ENCODE assay signal across 21 mouse cellular contexts in genomic region chr10:67841596-67841995, GRCm38 (mm10).
DNase-seq lines count a peak whose midpoint lies in the region; ATAC-seq and TF ChIP-seq lines count a peak whose summit lies in the region.
"Had no signal": no experiment of that assay in that cellular context is flagged by ENCODE, and none has a peak within 500 bp of the region (broad histone marks: within the 10 kb centered on the region; RNA-seq: fewer than 3 reads in every experiment).

No protein-coding gene starts in this region.

- no peaks in the 10 kb centered on the region for H3K4me1 ChIP-seq in forebrain, postnatal 0 days (ENCODE audit: insufficient read depth)
- no peaks in the 10 kb centered on the region for H3K4me1 ChIP-seq in limb, embryonic 10.5 days
- no peaks in the 10 kb centered on the region for H3K4me1 ChIP-seq in stomach, postnatal 0 days (replicated peaks; ENCODE audit: control insufficient read depth, insufficient read depth)
- H3K4me1 ChIP-seq: embryonic facial prominence, embryonic 10.5 days; forebrain, embryonic 13.5 days; heart, embryonic 15.5 days; hindbrain, embryonic 10.5 days had no signal

- H3K27me3 ChIP-seq in forebrain, postnatal 0 days (ENCODE audit: insufficient read depth, low read length) = no peaks in the 10 kb centered on the region
- no peaks in the 10 kb centered on the region for H3K27me3 ChIP-seq in limb, embryonic 10.5 days (ENCODE audit: low read depth, poor library complexity, severe bottlenecking)
- no peaks in the 10 kb centered on the region for H3K27me3 ChIP-seq in stomach, postnatal 0 days (ENCODE audit: control insufficient read depth, insufficient read depth, low read length)
- H3K27me3 ChIP-seq: forebrain, embryonic 13.5 days; heart, embryonic 15.5 days had no signal

- peak; percentile 8 for DNase-seq in thymus, postnatal 14 days
- no peak for DNase-seq in thymus, postnatal 25 days
- peak; percentile 18 for DNase-seq in induced T-regulatory cell, adult 2 months (ENCODE audit: low read depth)
- DNase-seq in forebrain, postnatal 0 days = no peak
- DNase-seq in limb, embryonic 10.5 days (ENCODE audit: low spot score) = no peak
- no peak for DNase-seq in stomach, postnatal 0 days (ENCODE audit: low spot score)
- DNase-seq: adrenal gland, postnatal 25 days; cerebellum, adult 18-20 months; cerebellum, adult 9-11 months; cerebellum, postnatal 36 days; gastrocnemius, adult 2 months; gastrocnemius, postnatal 25 days; heart, adult 18-20 months; heart, postnatal 14 days had no signal

- H3K4me3 ChIP-seq in forebrain, postnatal 0 days (ENCODE audit: low read depth, low read length) = no peak overlapping the region
- no peak overlapping the region for H3K4me3 ChIP-seq in limb, embryonic 10.5 days
- H3K4me3 ChIP-seq in stomach, postnatal 0 days (ENCODE audit: low read depth, low read length) = no peak overlapping the region
- H3K4me3 ChIP-seq: embryonic facial prominence, embryonic 10.5 days; forebrain, embryonic 13.5 days; gastrocnemius, adult 2 months; heart, embryonic 15.5 days; hindbrain, embryonic 10.5 days had no signal

- no peak overlapping the region for H3K27ac ChIP-seq in forebrain, postnatal 0 days (ENCODE audit: low read depth, low read length)
- H3K27ac ChIP-seq in limb, embryonic 10.5 days = no peak overlapping the region
- H3K27ac ChIP-seq in stomach, postnatal 0 days (replicated peaks) = no peak overlapping the region
- H3K27ac ChIP-seq: embryonic facial prominence, embryonic 10.5 days; forebrain, embryonic 13.5 days; gastrocnemius, adult 2 months; heart, embryonic 15.5 days; hindbrain, embryonic 10.5 days; hindbrain, embryonic 14.5 days had no signal

- WGBS in forebrain, postnatal 0 days = 72% methylated on average over 10 of the region's 10 CpGs
- WGBS in limb, embryonic 10.5 days = 91% methylated on average over 10 of the region's 10 CpGs
- 79% methylated on average over 10 of the region's 10 CpGs for WGBS in stomach, postnatal 0 days

- TF ChIP-seq EP300 in stomach, postnatal 0 days (optimal IDR thresholded peaks at IDR 0.05) = no peak

- ATAC-seq in common myeloid progenitor, adult 5-6 weeks (replicated peaks; ENCODE audit: low read depth, poor library complexity, severe bottlenecking) = peak; percentile 39; the same call in 1 of the 2 replicates
- no peak for ATAC-seq in forebrain, postnatal 0 days
- ATAC-seq in stomach, postnatal 0 days (ENCODE audit: low FRiP score, low TSS enrichment) = no peak
- ATAC-seq: forebrain, embryonic 13.5 days had no signal

- TF ChIP-seq CTCF in forebrain, postnatal 0 days (IDR thresholded peaks at IDR 0.05; ENCODE audit: low read depth) = no peak
- no peak for TF ChIP-seq CTCF in stomach, postnatal 0 days (IDR thresholded peaks at IDR 0.05; ENCODE audit: low read depth)

- no peak overlapping the region for H3K4me2 ChIP-seq in forebrain, postnatal 0 days (ENCODE audit: low read depth)
- no peak overlapping the region for H3K4me2 ChIP-seq in stomach, postnatal 0 days (replicated peaks; ENCODE audit: low read depth)
- H3K4me2 ChIP-seq: forebrain, embryonic 13.5 days; heart, embryonic 11.5 days; heart, embryonic 15.5 days; hindbrain, embryonic 14.5 days had no signal

- no peak overlapping the region for H3K9ac ChIP-seq in forebrain, postnatal 0 days
- no peak overlapping the region for H3K9ac ChIP-seq in stomach, postnatal 0 days (ENCODE audit: low read length)
- H3K9ac ChIP-seq: forebrain, embryonic 13.5 days; heart, embryonic 15.5 days; hindbrain, embryonic 14.5 days had no signal

- H3K36me3 ChIP-seq in forebrain, postnatal 0 days (ENCODE audit: insufficient read depth) = no peaks in the 10 kb centered on the region
- H3K36me3 ChIP-seq in limb, embryonic 10.5 days = no peaks in the 10 kb centered on the region
- H3K36me3 ChIP-seq in stomach, postnatal 0 days (ENCODE audit: control insufficient read depth, insufficient read depth, low read length) = no peaks in the 10 kb centered on the region
- H3K36me3 ChIP-seq: embryonic facial prominence, embryonic 10.5 days; heart, embryonic 15.5 days; hindbrain, embryonic 10.5 days had no signal

- no peaks in the 10 kb centered on the region for H3K9me3 ChIP-seq in forebrain, postnatal 0 days (ENCODE audit: low read length)
- H3K9me3 ChIP-seq in limb, embryonic 10.5 days (replicated peaks) = no peaks in the 10 kb centered on the region
- H3K9me3 ChIP-seq in stomach, postnatal 0 days (ENCODE audit: control insufficient read depth, low read length) = no peaks in the 10 kb centered on the region
- H3K9me3 ChIP-seq: embryonic facial prominence, embryonic 10.5 days; forebrain, embryonic 13.5 days; heart, embryonic 15.5 days; hindbrain, embryonic 10.5 days had no signal

Comparison
In these comparisons a context has a peak if more than half of its experiments do, and no peak if none do; other contexts are left out.
1. DNase-seq: peak in thymus, postnatal 14 days (single experiment) and induced T-regulatory cell, adult 2 months (single experiment); none in thymus, postnatal 25 days (single experiment), forebrain, postnatal 0 days (single experiment), limb, embryonic 10.5 days (single experiment) and stomach, postnatal 0 days (single experiment).